In genomic region chr3:87408171-87408570, GRCm38 (mm10) we compare ENCODE assay signal across 9 mouse cellular contexts. TPM values are rescaled to one million over a fixed set of nuclear protein-coding genes. Genes with fewer than 3 reads are reported as not detected.
DNase-seq lines count a peak whose midpoint lies in the region; ATAC-seq and TF ChIP-seq lines count a peak whose summit lies in the region.
"Had no signal": no experiment of that assay in that cellular context is flagged by ENCODE, and none has a peak within 500 bp of the region (broad histone marks: within the 10 kb centered on the region; RNA-seq: fewer than 3 reads in every experiment).

No protein-coding gene starts in this region.

- intact Hi-C loops in left cerebral cortex, postnatal 4 days (cut with DNase I): no loop called here

- peak; percentile 41 for DNase-seq in kidney, adult 9 months
- DNase-seq in kidney, postnatal 10 days: no peak
- no peak for DNase-seq in G1E (ENCODE audit: low spot score)
- peak; percentile 55 for DNase-seq in embryonic facial prominence, embryonic 10.5 days (ENCODE audit: low spot score)
- no peak for DNase-seq in left cerebral cortex, postnatal 4 days
- no peak for DNase-seq in adrenal gland, adult 8-10 months

- H3K4me1 ChIP-seq in G1E (ENCODE audit: insufficient read depth, low read depth, low read length): peaks cover 10% of the 10 kb centered on the region
- 0 out of 2 replicates have a peak, but pooled peaks cover 6% of the 10 kb centered on the region for H3K4me1 ChIP-seq in embryonic facial prominence, embryonic 10.5 days
- H3K4me1 ChIP-seq in forebrain, embryonic 12.5 days: peaks cover 5% of the 10 kb centered on the region; the same call in 1 of the 2 replicates
- H3K4me1 ChIP-seq: neural tube, embryonic 13.5 days had no signal

- H3K4me2 ChIP-seq in forebrain, embryonic 12.5 days: no peak overlapping the region
- H3K4me2 ChIP-seq: neural tube, embryonic 13.5 days had no signal

- ATAC-seq in G1E (ENCODE audit: extremely low read depth, insufficient number of reproducible peaks, low FRiP score, poor library complexity, severe bottlenecking): no peak
- peak; percentile 86 for ATAC-seq in megakaryocyte-erythroid progenitor cell, adult 5-6 weeks (replicated peaks; ENCODE audit: low FRiP score, low TSS enrichment, poor library complexity, severe bottlenecking)
- no peak for ATAC-seq in forebrain, embryonic 12.5 days (ENCODE audit: low FRiP score)

- 28% methylated on average over 4 of the region's 4 CpGs for WGBS in embryonic facial prominence, embryonic 10.5 days
- 22% methylated on average over 4 of the region's 4 CpGs for WGBS in forebrain, embryonic 12.5 days

- 0 out of 2 replicates have a peak, but pooled peaks have one; percentile 18 for TF ChIP-seq CTCF in G1E (IDR thresholded peaks at IDR 0.05; ENCODE audit: low read depth, low read length)

- no peaks in the 10 kb centered on the region for H3K36me3 ChIP-seq in G1E (replicated peaks)
- no peaks in the 10 kb centered on the region for H3K36me3 ChIP-seq in embryonic facial prominence, embryonic 10.5 days (replicated peaks)
- no peaks in the 10 kb centered on the region for H3K36me3 ChIP-seq in forebrain, embryonic 12.5 days (replicated peaks)
- H3K36me3 ChIP-seq: neural tube, embryonic 13.5 days had no signal

- no peak overlapping the region for H3K27ac ChIP-seq in embryonic facial prominence, embryonic 10.5 days (replicated peaks)
- H3K27ac ChIP-seq in forebrain, embryonic 12.5 days: no peak overlapping the region
- H3K27ac ChIP-seq: neural tube, embryonic 13.5 days had no signal

- no peak overlapping the region for H3K9ac ChIP-seq in forebrain, embryonic 12.5 days
- H3K9ac ChIP-seq: neural tube, embryonic 13.5 days had no signal

- no peak overlapping the region for H3K4me3 ChIP-seq in G1E (ENCODE audit: low read depth, low read length)
- no peak overlapping the region for H3K4me3 ChIP-seq in embryonic facial prominence, embryonic 10.5 days
- no peak overlapping the region for H3K4me3 ChIP-seq in forebrain, embryonic 12.5 days (replicated peaks)
- H3K4me3 ChIP-seq: neural tube, embryonic 13.5 days had no signal

- H3K27me3 ChIP-seq in G1E (ENCODE audit: insufficient read depth, low read length): no peaks in the 10 kb centered on the region; the same call in 1 of the 2 replicates
- H3K27me3 ChIP-seq in embryonic facial prominence, embryonic 10.5 days (replicated peaks; ENCODE audit: low read depth, poor library complexity, severe bottlenecking): no peaks in the 10 kb centered on the region
- no peaks in the 10 kb centered on the region for H3K27me3 ChIP-seq in forebrain, embryonic 12.5 days
- H3K27me3 ChIP-seq: neural tube, embryonic 13.5 days had no signal

- H3K9me3 ChIP-seq in G1E (replicated peaks): peaks cover 3% of the 10 kb centered on the region
- no peaks in the 10 kb centered on the region for H3K9me3 ChIP-seq in embryonic facial prominence, embryonic 10.5 days
- no peaks in the 10 kb centered on the region for H3K9me3 ChIP-seq in forebrain, embryonic 12.5 days
- H3K9me3 ChIP-seq: neural tube, embryonic 13.5 days had no signal

RNA-seq across cellular contexts. Expression of gene Fcrl5, which starts 27.4 kb away (rescaled TPM):
- total RNA-seq in G1E (2014; fragmentation: Nextera tagmentation): not detected in 2 replicates
- total RNA-seq in G1E (2017): 0.11 TPM in 1 of 2 replicates, not detected in the other
- not detected in 2 replicates for polyA plus RNA-seq in G1E (2012)
- not detected in 2 replicates for polyA plus RNA-seq in embryonic facial prominence, embryonic 10.5 days (2016; fragmentation: Nextera tagmentation; extraction: Ambion mirVana)
- total RNA-seq in megakaryocyte-erythroid progenitor cell, adult 5-6 weeks (2014; fragmentation: Nextera tagmentation): not detected in 2 replicates
- total RNA-seq in megakaryocyte-erythroid progenitor cell, adult 5-6 weeks (2017): not detected in 2 replicates
- total RNA-seq in left cerebral cortex, postnatal 4 days (2021): not detected
- polyA plus RNA-seq in forebrain, embryonic 12.5 days (2016; fragmentation: Nextera tagmentation; extraction: Ambion mirVana): not detected in 2 replicates
- total RNA-seq in adrenal gland, adult 8-10 months (2022): not detected
- polyA plus RNA-seq: neural tube, embryonic 13.5 days had no signal

RNA-seq across cellular contexts. Expression of gene Fcrl1, which starts 32.0 kb away (rescaled TPM):
- not detected in 2 replicates for total RNA-seq in G1E (2014; fragmentation: Nextera tagmentation)
- 0.06 and 0.33 TPM in 2 replicates for total RNA-seq in G1E (2017)
- not detected in 2 replicates for polyA plus RNA-seq in G1E (2012)
- not detected in 2 replicates for polyA plus RNA-seq in embryonic facial prominence, embryonic 10.5 days (2016; fragmentation: Nextera tagmentation; extraction: Ambion mirVana)
- 0.35 and 2.3 TPM in 2 replicates for total RNA-seq in megakaryocyte-erythroid progenitor cell, adult 5-6 weeks (2014; fragmentation: Nextera tagmentation)
- not detected in 2 replicates for total RNA-seq in megakaryocyte-erythroid progenitor cell, adult 5-6 weeks (2017)
- not detected for total RNA-seq in left cerebral cortex, postnatal 4 days (2021)
- polyA plus RNA-seq in forebrain, embryonic 12.5 days (2016; fragmentation: Nextera tagmentation; extraction: Ambion mirVana): not detected in 2 replicates
- 1 to 10 TPM in 1 of 4 experiments, under 1 TPM in 2, not detected in 1; 0.38 to 1.1 (median 0.56) TPM for total RNA-seq in adrenal gland, adult 8-10 months (2022)
- polyA plus RNA-seq: neural tube, embryonic 13.5 days had no signal

RNA-seq across cellular contexts. Expression of gene Cd5l, which starts 50.5 kb away (rescaled TPM):
- total RNA-seq in G1E (2014; fragmentation: Nextera tagmentation): not detected in 2 replicates
- 0.11 TPM in 1 of 2 replicates, not detected in the other for total RNA-seq in G1E (2017)
- polyA plus RNA-seq in G1E (2012): not detected in 2 replicates
- polyA plus RNA-seq in embryonic facial prominence, embryonic 10.5 days (2016; fragmentation: Nextera tagmentation; extraction: Ambion mirVana): not detected in 2 replicates
- not detected in 2 replicates for total RNA-seq in megakaryocyte-erythroid progenitor cell, adult 5-6 weeks (2014; fragmentation: Nextera tagmentation)
- total RNA-seq in megakaryocyte-erythroid progenitor cell, adult 5-6 weeks (2017): 0.27 TPM in 1 of 2 replicates, not detected in the other
- total RNA-seq in left cerebral cortex, postnatal 4 days (2021): not detected
- polyA plus RNA-seq in forebrain, embryonic 12.5 days (2016; fragmentation: Nextera tagmentation; extraction: Ambion mirVana): not detected in 2 replicates
- 1 to 10 TPM in 2 of 4 experiments, under 1 TPM in 2; 0.26 to 5.5 (median 1.5) TPM for total RNA-seq in adrenal gland, adult 8-10 months (2022)
- polyA plus RNA-seq: neural tube, embryonic 13.5 days had no signal

Comparison
In these comparisons a context has a peak if more than half of its experiments do, and no peak if none do; other contexts are left out.
1. DNase-seq: peak in kidney, adult 9 months (single experiment) and embryonic facial prominence, embryonic 10.5 days (single experiment); none in kidney, postnatal 10 days (single experiment), G1E (single experiment), left cerebral cortex, postnatal 4 days (single experiment) and adrenal gland, adult 8-10 months (single experiment).